Mouse (Mus musculus) hindbrain, embryonic 16.5 days (tissue): ENCODE results near the gene Mospd2. TPM values are rescaled to one million over a fixed set of nuclear protein-coding genes. Genes with fewer than 3 reads are reported as not detected.

Experiments used
- ATAC-seq: fragments of 200-750 bp; cut with Nextera tagmentation; 2 replicates; pipeline ENCODE4 v1.8.0; 2017; ENCODE audit warnings: moderate TSS enrichment, moderate library complexity
- H3K27ac ChIP-seq: fragments of 300-500 bp; sonication (generic); 2 replicates; pipeline ENCODE4 v1.5.1; 2014; ENCODE audit warnings: low read depth, mild to moderate bottlenecking, control low read depth, low read length, moderate library complexity
- H3K27me3 ChIP-seq: fragments of 300-500 bp; sonication (generic); replicated peaks from 2 replicates; pipeline ENCODE4 v1.6.1; 2014; ENCODE audit warnings: low read length; ENCODE audit not compliant: control insufficient read depth, insufficient read depth
- H3K36me3 ChIP-seq: fragments of 300-500 bp; sonication (generic); 2 replicates; pipeline ENCODE4 v1.6.1; 2014; ENCODE audit warnings: mild to moderate bottlenecking, low read length, moderate library complexity, mixed read lengths; ENCODE audit not compliant: control insufficient read depth, insufficient read depth
- H3K4me1 ChIP-seq: fragments of 300-500 bp; sonication (generic); 2 replicates; pipeline ENCODE4 v1.6.1; 2014; ENCODE audit warnings: low read depth, low read length; ENCODE audit not compliant: control insufficient read depth, insufficient read depth
- H3K4me2 ChIP-seq: fragments of 300-500 bp; sonication (generic); 2 replicates; pipeline ENCODE4 v1.6.1; 2014; ENCODE audit warnings: mild to moderate bottlenecking, low read length, control low read depth, moderate library complexity
- H3K4me3 ChIP-seq: fragments of 300-500 bp; sonication (generic); 2 replicates; pipeline ENCODE4 v1.5.1; 2014; ENCODE audit warnings: mild to moderate bottlenecking, low read length, control low read depth, moderate library complexity
- H3K9ac ChIP-seq: fragments of 300-500 bp; sonication (generic); 2 replicates; pipeline ENCODE4 v1.6.1; 2014; ENCODE audit warnings: low read depth, mild to moderate bottlenecking, control low read depth, low read length, moderate library complexity
- H3K9me3 ChIP-seq: fragments of 300-500 bp; sonication (generic); 2 replicates; pipeline ENCODE4 v1.6.1; 2014; ENCODE audit warnings: mild to moderate bottlenecking, low read length, moderate library complexity; ENCODE audit not compliant: control insufficient read depth
- WGBS: fragments of 180-500 bp; shearing (Covaris S2); extraction: QIAGEN DNeasy Blood & Tissue Kit; methylation state at CpG from one replicate; pipeline ENCODE4 v1.1.7; 2014; 5-methylcytosine and 5-hydroxymethylcytosine counted together
- polyA plus RNA-seq: library from polyadenylated mRNA; unstranded; fragments of >200 nt; fragmentation: Nextera tagmentation; extraction: Ambion mirVana; gene quantifications from 2 replicates; pipeline ENCODE4 v1.2.1, GENCODE M21; 2015

Gene Mospd2
- 16.3 and 16.6 TPM in 2 replicates for polyA plus RNA-seq

GRCm38 (mm10) chrX:164980193-164980775 is at the start of gene Mospd2, which contains the start of gene Fancb:
Gene Mospd2, minus strand, starts transcription at chrX:164980375.
Gene Fancb, plus strand, starts transcription at chrX:164980592.
- peaks cover 3% of the 10 kb centered on the region; the same call in 1 of the 2 replicates for H3K4me1 ChIP-seq
- H3K4me3 ChIP-seq, result peak within 1 kb of the TSS; percentile 47
- no peaks in the 10 kb centered on the region for H3K9me3 ChIP-seq
- ATAC-seq, result peak; percentile 100
- 0 out of 2 replicates have a peak within 1 kb of the TSS, but pooled peaks have one; percentile 13 for H3K27ac ChIP-seq
- H3K9ac ChIP-seq, result peak within 1 kb of the TSS; percentile 57
- WGBS, result 19% methylated on average over 20 of the region's 26 CpGs
- H3K36me3 ChIP-seq, result no peaks in the 10 kb centered on the region
- no peaks in the 10 kb centered on the region for H3K27me3 ChIP-seq
- peak within 1 kb of the TSS; percentile 49 for H3K4me2 ChIP-seq

DNA sequence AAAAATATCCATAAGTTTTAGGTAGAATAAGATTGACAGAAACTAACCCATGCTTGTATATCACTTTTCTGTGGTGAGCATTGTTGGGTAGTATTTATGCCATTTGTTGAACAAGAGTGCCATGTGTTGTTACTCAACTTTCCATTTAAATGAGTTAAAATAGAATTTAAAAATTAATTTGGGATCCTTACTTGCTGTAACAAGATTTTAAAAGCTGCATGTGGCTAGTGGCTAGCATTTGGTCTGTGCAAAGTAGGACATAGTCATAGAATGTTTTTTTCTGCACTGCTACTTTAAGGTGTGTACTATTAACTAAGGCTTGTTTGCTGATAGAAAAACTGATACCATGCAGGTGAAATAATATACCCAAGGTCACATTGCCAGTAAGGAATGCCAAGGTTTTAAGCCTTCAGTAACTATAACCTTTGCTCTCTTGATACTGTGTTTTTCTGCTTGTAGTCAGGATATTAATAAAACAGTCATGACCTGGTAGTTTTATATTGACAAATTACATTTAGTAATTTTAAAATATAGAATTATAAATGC is 24.7 kb upstream of the Mospd2 start, which contains the start of gene Gm17604:
Gm17604 (minus strand) TSS at position 51 of the 546 bp plus-strand sequence.
- no peak within 1 kb of the TSS for H3K9ac ChIP-seq
- no peaks in the 10 kb centered on the region for H3K9me3 ChIP-seq
- no peak within 1 kb of the TSS for H3K27ac ChIP-seq
- no peak for ATAC-seq
- peaks cover 5% of the 10 kb centered on the region; the same call in 1 of the 2 replicates for H3K27me3 ChIP-seq
- H3K4me1 ChIP-seq, result no peaks in the 10 kb centered on the region
- H3K4me2 ChIP-seq, result no peak within 1 kb of the TSS
- H3K36me3 ChIP-seq, result no peaks in the 10 kb centered on the region
- no peak within 1 kb of the TSS for H3K4me3 ChIP-seq

GRCm38 (mm10) chrX:165003141-165003540 is 23.0 kb upstream of the Mospd2 start:
- no peaks in the 10 kb centered on the region for H3K9me3 ChIP-seq
- WGBS, result 43% methylated on average over 4 of the region's 4 CpGs
- H3K36me3 ChIP-seq, result no peaks in the 10 kb centered on the region
- no peaks in the 10 kb centered on the region for H3K4me1 ChIP-seq
- H3K4me2 ChIP-seq, result no peak overlapping the region
- peaks cover 5% of the 10 kb centered on the region; the same call in 1 of the 2 replicates for H3K27me3 ChIP-seq
- no peak overlapping the region for H3K9ac ChIP-seq
- no peak overlapping the region for H3K27ac ChIP-seq
- no peak for ATAC-seq
- no peak overlapping the region for H3K4me3 ChIP-seq

DNA sequence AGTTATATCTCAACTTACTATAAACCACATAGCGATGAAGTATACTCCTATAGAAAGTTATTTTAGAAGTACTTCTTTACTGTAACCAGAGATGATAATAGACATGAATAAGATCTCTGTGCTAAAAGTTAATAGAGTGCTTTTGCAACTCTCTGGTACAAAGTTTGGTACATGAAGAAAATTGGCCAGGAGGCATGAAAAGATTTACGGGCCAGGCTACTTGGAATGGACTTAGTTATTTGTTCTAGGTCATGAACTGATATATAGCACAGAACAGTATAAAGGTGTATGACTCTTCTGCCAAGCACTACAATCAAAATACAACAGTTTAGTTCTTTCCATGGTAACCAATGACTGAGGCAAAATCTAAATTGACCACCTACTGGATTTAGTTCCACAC is 1.3 kb downstream of the Mospd2 start:
- whole genome bisulfite sequencing, result 93% methylated on average over 2 of the region's 2 CpGs
- ATAC-seq, result no peak
- H3K4me3 ChIP-seq, result no peak overlapping the region
- H3K4me2 ChIP-seq, result peak overlapping the region; percentile 49
- H3K4me1 ChIP-seq, result peaks cover 3% of the 10 kb centered on the region; the same call in 1 of the 2 replicates
- no peak overlapping the region for H3K27ac ChIP-seq
- no peak overlapping the region for H3K9ac ChIP-seq
- no peaks in the 10 kb centered on the region for H3K27me3 ChIP-seq
- H3K9me3 ChIP-seq, result no peaks in the 10 kb centered on the region
- no peaks in the 10 kb centered on the region for H3K36me3 ChIP-seq

DNA sequence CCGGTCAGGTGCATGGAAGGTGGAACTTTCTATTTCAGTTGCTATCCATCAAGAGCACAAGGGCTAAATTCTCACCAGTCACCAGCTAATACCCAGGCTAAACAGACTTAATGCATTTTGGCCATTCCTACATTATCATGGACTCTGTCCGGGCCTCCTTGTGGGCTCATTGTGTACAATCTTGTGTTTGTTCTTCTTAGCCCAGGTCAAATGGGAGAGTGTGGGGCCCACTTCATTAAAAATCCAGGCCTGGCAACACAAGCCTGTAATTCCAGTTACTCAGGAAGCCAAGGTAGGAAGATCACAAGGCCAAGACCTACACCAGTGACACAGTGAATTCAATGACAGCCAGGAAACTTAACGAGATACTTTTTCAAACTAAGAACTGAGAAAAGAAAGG is 9.0 kb downstream of the Mospd2 start:
- Histone ChIP-seq H3K9me3 (no peaks in the 10 kb centered on the region), H3K36me3 (no peaks in the 10 kb centered on the region), H3K4me1 (no peaks in the 10 kb centered on the region), H3K9ac (no peak overlapping the region), H3K4me2 (no peak overlapping the region), H3K4me3 (no peak overlapping the region), H3K27me3 (no peaks in the 10 kb centered on the region), H3K27ac (no peak overlapping the region)
- no peak for ATAC-seq
- 86% methylated on average over 3 of the region's 3 CpGs for WGBS

GRCm38 (mm10) chrX:164965750-164966448 is 14.3 kb downstream of the Mospd2 start:
- Histone ChIP-seq H3K4me2 (no peak overlapping the region), H3K27me3 (no peaks in the 10 kb centered on the region), H3K4me3 (no peak overlapping the region), H3K9me3 (no peaks in the 10 kb centered on the region), H3K36me3 (no peaks in the 10 kb centered on the region), H3K4me1 (no peaks in the 10 kb centered on the region), H3K27ac (no peak overlapping the region), H3K9ac (no peak overlapping the region)
- ATAC-seq, result no peak
- WGBS, result 92% methylated on average over 3 of the region's 3 CpGs

DNA sequence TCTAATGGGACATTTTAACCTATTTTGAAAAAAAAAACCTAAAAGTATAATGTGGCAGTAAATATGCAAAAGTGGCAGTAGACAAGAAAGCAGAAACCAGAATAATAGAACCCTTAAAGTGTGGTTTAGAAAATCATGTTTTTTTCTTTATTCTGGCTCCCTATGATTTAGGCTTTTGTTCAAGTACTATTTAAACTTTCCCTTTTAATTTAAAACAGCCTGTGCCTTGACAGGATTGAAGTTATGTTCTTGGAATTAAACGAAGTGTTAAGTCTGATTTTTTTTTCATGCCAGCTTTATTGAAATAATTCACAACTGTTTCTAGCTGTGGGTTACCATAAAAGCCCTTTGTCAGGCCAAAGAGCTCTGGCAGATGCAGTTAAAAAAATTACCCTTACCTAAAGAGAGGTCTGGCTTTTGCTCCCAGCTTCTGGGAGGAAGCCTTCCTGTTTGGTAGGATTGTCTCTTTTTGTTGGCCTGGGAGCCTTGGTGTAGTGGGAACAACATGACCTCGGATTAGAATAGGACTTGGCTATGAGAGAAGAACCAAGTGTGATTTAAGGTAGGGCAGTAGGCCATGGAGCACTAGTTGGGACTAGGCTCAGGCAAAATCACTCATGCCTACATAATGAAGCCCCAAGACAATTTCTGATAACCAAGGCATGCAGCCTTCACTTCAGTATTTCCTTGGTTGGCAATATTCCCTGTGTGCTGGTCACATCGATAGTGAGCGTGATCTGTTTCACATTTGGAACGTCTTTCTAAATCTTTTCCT is 27.4 kb downstream of the Mospd2 start:
- H3K4me2 ChIP-seq, result no peak overlapping the region
- no peaks in the 10 kb centered on the region for H3K27me3 ChIP-seq
- H3K9ac ChIP-seq, result no peak overlapping the region
- no peaks in the 10 kb centered on the region for H3K9me3 ChIP-seq
- no peak overlapping the region for H3K4me3 ChIP-seq
- H3K4me1 ChIP-seq, result no peaks in the 10 kb centered on the region
- WGBS, result 84% methylated on average over 5 of the region's 5 CpGs
- ATAC-seq, result no peak
- H3K36me3 ChIP-seq, result peaks cover 2% of the 10 kb centered on the region; the same call in 1 of the 2 replicates
- H3K27ac ChIP-seq, result no peak overlapping the region

DNA sequence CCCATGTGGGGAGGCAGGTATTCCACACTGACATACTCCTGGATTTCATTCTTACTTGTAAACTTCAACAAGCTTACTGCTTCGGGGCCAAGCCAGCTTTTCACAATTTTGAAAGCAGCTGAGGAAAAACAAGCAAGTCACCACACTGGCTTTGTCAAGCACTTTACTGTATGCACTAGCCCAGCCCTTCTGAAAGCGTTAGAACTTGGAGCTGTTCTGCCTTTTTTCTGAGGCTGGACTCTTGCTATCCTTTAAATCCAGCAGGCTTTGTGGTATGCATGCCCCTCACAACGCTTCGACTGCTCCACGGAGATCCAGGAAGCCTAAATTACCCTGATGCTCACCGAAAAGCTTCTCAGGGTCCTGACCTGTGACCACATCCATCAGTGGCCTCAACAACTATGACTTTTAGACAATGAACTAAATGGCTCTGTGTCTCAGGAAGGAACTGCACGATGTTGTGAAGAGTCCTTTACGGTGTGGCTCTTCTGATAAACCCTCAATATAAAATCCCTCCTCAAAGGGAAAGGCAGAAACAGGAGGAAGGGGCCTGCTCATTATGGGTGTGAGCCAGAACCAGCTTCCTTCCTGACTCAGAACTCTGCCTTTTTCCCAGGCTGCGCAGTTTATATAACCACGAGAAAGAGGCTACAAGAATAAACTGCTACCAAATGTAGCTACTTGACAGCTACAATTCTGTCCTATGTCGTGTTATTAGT is 28.2 kb downstream of the Mospd2 start:
- no peaks in the 10 kb centered on the region for H3K4me1 ChIP-seq
- 59% methylated on average over 11 of the region's 11 CpGs for WGBS
- no peak overlapping the region for H3K27ac ChIP-seq
- H3K4me2 ChIP-seq, result no peak overlapping the region
- no peak for ATAC-seq
- H3K9ac ChIP-seq, result no peak overlapping the region
- no peaks in the 10 kb centered on the region for H3K9me3 ChIP-seq
- no peak overlapping the region for H3K4me3 ChIP-seq
- peaks cover 2% of the 10 kb centered on the region; the same call in 1 of the 2 replicates for H3K36me3 ChIP-seq
- H3K27me3 ChIP-seq, result no peaks in the 10 kb centered on the region
